Mouse (Mus musculus): ENCODE data around the gene Cdh8.

The Cdh8 gene

GRCm38 (mm10) chr8:99415966-99416781 lies at the start of gene Cdh8:
TSS of gene Cdh8 (minus strand) at chr8:99416471.
- in situ Hi-C loops (cut with MboI, MseI), result no loop called here

GRCm38 (mm10) chr8:99446506-99446905 lies 30.2 kb upstream of the Cdh8 start:
- in situ Hi-C loops (cut with MboI, MseI), result no loop called here

DNA sequence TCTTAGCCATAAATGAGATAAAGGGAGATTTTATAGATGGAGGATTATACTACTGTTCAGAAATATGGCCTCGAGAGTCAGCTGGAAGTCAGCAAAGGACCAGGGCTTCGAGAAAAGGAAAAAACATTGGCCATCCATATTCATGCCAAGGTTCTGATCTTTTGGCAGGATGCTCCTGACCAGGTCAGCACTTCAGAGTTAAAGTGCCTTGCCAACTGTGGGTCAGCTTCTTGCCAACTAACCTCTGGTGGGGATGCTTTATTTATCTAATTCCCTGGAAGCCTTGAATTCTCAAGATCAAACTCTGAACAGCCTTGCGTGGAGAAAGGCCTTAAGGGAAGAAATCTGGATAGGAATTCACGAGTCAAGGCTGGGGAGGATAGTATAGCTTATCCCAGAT lies 9.6 kb upstream of the Cdh8 start:
- in situ Hi-C loops (cut with MboI, MseI), result no loop called here

DNA sequence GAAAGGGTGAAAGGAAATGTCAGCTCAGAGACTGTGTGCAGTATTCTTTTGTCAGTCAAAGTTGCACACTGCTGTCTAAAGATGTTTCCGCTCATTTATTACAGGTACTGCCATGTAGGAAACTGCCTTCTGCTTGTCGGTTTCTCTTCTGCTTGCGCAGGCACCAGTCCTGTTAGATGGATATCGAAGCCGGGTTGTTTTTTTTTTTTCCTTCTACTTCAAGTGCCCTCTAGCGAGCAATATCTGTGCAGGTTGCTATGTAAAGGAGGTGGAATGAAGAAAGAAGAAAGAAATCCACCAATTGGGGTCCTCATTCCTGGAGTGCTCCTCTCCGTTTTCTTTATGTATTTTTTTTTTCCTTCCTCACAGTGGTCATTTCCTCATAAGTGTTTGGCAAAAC lies 5.2 kb upstream of the Cdh8 start:
- in situ Hi-C loops (cut with MboI, MseI), result no loop called here

DNA sequence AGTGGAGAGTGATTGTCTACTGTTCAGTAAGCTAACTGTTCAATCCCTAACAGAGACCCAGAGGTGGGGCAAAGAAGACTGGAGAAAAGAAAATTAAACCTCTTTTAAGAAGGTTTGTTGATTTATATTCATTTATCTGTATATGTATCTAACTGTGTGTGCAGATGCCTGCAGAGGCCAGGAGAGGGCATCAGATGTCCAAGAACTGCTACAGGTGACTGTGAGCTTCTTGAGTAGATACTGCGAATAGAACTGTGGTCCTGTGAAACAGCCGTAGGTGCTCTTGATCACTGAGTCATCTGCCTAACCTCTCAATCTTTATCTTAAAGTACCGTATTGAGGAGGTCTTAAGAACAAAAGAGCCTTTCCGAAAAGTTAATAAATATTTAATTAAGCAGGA lies 3.5 kb upstream of the Cdh8 start:
- in situ Hi-C loops (cut with MboI, MseI), result no loop called here

DNA sequence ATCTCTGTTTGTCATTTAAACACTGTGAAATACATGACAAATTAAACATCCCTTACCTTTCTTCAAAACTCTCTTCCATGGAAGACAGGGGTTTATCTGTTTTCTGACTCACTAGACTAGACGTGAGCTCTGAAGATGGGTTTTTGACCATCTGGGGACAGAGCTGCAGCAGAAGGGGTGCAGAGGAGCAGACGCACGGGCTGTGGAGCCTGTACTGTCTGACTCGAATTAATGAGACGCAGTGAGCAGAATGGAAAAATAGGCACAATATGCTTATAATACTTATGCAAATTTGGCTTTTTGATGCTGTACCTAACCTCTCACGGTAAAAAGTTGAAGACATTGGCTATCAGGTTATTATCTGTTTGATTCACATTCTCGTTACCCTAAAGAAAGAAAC lies 1.2 kb upstream of the Cdh8 start:
- in situ Hi-C loops (cut with MboI, MseI), result no loop called here

- in situ Hi-C loops (cut with MboI, MseI), result no loop called here
Observed at GRCm38 (mm10) chr8:99415076-99415965, 950 bp downstream of the Cdh8 start.

GRCm38 (mm10) chr8:99414483-99414921 lies 1.8 kb downstream of the Cdh8 start:
- in situ Hi-C loops (cut with MboI, MseI), result no loop called here

DNA sequence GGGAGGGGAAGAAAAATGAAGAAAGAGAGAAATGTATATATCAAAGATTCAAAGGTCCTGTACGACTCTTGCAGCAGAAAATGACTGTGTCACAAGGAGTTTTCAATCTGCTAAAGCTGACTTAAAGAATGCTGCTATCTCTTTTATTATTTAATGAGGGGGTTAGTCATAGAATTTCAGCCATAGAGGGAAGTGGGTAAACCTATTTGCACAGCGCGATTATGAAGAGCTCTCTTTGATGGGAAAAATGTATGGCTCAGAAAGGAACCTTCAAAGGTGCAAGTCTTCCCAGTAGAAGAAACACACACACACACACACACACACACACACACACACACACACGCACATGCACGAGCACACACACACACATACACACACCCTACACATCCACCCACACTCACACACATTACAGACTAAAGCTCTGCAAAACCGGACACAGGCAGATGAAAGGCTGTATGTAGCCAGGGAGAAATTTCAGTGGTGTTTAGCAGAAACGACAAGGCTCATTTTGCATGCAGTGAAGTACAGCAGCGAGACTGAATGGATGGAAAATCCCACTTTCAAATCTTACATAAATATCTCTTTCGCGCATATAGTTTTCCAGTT lies 2.3 kb downstream of the Cdh8 start:
- in situ Hi-C loops (cut with MboI, MseI), result no loop called here

GRCm38 (mm10) chr8:99393908-99394307 lies 22.4 kb downstream of the Cdh8 start:
- in situ Hi-C loops (cut with MboI, MseI), result no loop called here

DNA sequence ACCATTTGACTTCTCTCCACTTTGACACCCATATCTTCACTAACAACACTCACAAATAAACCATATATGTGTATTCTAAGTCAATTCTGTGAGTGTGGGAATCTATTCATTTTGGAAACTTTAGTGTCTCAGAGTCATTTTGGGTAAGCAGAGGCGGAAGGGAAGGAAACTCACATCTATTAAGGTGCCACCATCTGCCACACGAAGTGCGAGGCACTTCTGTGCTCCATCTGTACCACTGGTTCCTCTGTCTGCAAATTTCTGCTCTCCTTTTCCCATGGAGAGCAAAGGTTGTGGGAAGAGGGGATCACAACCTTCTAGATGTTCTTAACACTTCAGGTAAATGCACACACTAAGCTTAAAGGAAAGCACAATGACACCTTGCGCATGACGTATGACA lies 46.2 kb downstream of the Cdh8 start:
- in situ Hi-C loops (cut with MboI, MseI), result no loop called here

DNA sequence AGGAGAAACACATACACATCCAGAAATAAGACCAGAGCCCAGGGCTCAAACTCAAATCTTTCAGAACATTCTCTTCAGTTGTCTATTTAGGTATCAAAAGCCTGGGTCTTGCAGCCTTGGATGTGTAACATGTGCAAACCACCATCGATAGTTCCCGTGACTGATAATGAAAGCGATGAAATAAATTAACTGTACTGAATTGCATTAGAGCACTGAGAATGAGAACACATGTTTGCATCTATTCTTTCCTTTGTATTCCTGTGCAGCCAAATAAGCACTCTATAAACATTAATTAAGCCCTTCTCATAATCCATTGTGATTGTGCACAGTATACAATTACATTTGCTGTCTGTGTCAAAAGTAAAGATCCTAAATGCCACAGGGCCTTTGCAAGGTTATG lies 47.1 kb downstream of the Cdh8 start:
- in situ Hi-C loops (cut with MboI, MseI), result loop anchor here (10.0 kb wide), 1 partner anchor 1914 kb away; no protein-coding TSS in a partner anchor

- in situ Hi-C loops (cut with MboI, MseI), result loop anchor here (10.0 kb wide), 1 partner anchor 1914 kb away; no protein-coding TSS in a partner anchor
Observed at GRCm38 (mm10) chr8:99368449-99368848, 47.8 kb downstream of the Cdh8 start.

- in situ Hi-C loops (cut with MboI, MseI), result no loop called here
Observed at GRCm38 (mm10) chr8:99353923-99354322, 62.3 kb downstream of the Cdh8 start.

GRCm38 (mm10) chr8:99353221-99353620 lies 63.0 kb downstream of the Cdh8 start:
- in situ Hi-C loops (cut with MboI, MseI), result no loop called here

GRCm38 (mm10) chr8:99349456-99349855 lies 66.8 kb downstream of the Cdh8 start:
- in situ Hi-C loops (cut with MboI, MseI), result no loop called here

- in situ Hi-C loops (cut with MboI, MseI), result no loop called here
Observed at GRCm38 (mm10) chr8:99348618-99349017, 67.7 kb downstream of the Cdh8 start.

DNA sequence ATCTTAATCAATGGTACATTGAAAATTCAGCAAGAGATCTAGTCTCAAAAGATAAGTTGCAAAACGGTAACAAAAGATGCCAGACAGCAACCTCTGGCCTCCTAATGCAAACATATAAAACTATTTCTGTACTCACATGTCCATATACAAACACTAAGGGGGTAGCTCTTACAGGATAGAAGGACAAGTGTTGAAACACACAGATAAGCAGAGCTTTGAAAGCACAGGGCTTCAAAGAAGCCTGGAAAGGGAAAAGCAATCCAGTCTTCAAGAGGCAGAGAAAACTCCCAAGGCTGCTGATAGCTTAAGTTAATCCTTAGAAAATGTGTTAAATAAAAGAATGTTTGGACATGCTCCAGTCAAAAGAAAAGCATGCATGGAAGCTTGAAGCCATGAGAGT lies 77.0 kb downstream of the Cdh8 start:
- in situ Hi-C loops (cut with MboI, MseI), result no loop called here

GRCm38 (mm10) chr8:99327559-99327958 lies 88.7 kb downstream of the Cdh8 start:
- in situ Hi-C loops (cut with MboI, MseI), result no loop called here

GRCm38 (mm10) chr8:99314561-99314960 lies 101.7 kb downstream of the Cdh8 start:
- in situ Hi-C loops (cut with MboI, MseI), result no loop called here

GRCm38 (mm10) chr8:99304184-99304583 lies 112.1 kb downstream of the Cdh8 start:
- in situ Hi-C loops (cut with MboI, MseI), result no loop called here

DNA sequence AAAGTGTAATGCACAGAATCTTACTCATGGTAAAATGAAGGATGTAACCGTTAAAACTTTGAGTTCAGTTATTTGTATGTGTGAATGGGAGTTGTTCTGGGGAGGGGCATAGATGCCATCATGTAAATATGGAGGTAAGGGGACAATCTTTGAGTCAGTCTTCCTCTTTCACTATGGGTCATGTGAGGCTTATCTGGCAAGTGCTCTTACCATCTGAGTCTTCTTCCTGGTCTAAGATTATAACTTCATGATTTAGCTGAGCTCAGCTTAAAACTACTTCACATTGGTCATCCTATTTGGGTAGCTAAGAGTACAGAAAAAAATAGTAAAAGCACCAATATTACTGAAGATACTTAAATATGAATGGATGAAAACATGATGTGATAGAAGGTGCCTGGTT lies 126.1 kb downstream of the Cdh8 start:
- in situ Hi-C loops (cut with MboI, MseI), result no loop called here
